Mouse (Mus musculus) heart, embryonic 10.5 days (tissue): ENCODE measurements around the gene Narfl. TPM values are rescaled to one million over a fixed set of nuclear protein-coding genes. Genes with fewer than 3 reads are reported as not detected.

ENCODE experiments used
- DNase-seq: peaks from one replicate; pipeline ENCODE4 v3.0.0-alpha.2; 2017; ENCODE audit warnings: low spot score
- H3K27ac ChIP-seq: fragments of 300-500 bp; sonication (generic); 2 replicates; pipeline ENCODE4 v1.5.1; 2016; ENCODE audit warnings: mild to moderate bottlenecking
- H3K27me3 ChIP-seq: fragments of 300-500 bp; sonication (generic); 2 replicates; pipeline ENCODE4 v1.6.1; 2016; ENCODE audit warnings: mild to moderate bottlenecking; ENCODE audit not compliant: poor library complexity, insufficient read depth, severe bottlenecking
- H3K36me3 ChIP-seq: fragments of 300-500 bp; sonication (generic); 2 replicates; pipeline ENCODE4 v1.6.1; 2016; ENCODE audit warnings: mild to moderate bottlenecking, moderate library complexity
- H3K4me1 ChIP-seq: fragments of 300-500 bp; sonication (generic); 2 replicates; pipeline ENCODE4 v1.6.1; 2016; ENCODE audit warnings: mild to moderate bottlenecking
- H3K4me3 ChIP-seq: fragments of 300-500 bp; sonication (generic); 2 replicates; pipeline ENCODE4 v1.5.1; 2016; ENCODE audit warnings: mild to moderate bottlenecking, moderate library complexity
- H3K9me3 ChIP-seq: fragments of 300-500 bp; sonication (generic); 2 replicates; pipeline ENCODE4 v1.6.1; 2016; ENCODE audit warnings: mild to moderate bottlenecking, moderate library complexity
- WGBS: fragments of 180-500 bp; shearing (Covaris S2); methylation state at CpG from one replicate; pipeline ENCODE4 v1.1.7; 2016; 5-methylcytosine and 5-hydroxymethylcytosine counted together
- polyA plus RNA-seq: library from polyadenylated mRNA; unstranded; fragments of >200 nt; fragmentation: Nextera tagmentation; extraction: Ambion mirVana; gene quantifications from 2 replicates; pipeline ENCODE4 v1.2.1, GENCODE M21; 2016

The Narfl gene
- polyA plus RNA-seq, 1 experiment from 2014 or later, result 33.5 TPM

DNA sequence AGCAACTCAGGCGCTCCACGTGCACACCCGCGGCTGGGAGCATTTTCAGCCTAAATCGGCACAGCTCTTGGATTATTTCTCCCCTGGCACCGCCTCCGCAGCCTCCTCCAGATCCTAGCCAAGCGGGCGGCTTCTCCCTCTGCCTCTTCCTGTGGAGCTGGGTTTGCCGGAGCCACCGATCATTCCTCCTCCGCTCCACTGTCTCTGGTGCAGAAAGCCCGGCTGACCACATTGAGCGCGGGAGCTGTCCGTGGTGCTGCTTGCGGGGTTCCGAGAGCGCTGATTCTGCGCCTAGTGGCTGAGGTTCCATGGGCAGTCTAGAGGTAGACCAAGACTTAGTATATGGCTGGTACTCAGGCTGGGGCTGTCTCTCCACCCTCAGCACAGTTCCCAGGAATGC is 39.9 kb downstream of the Narfl start:
- Histone ChIP-seq H3K36me3 (no peaks in the 10 kb centered on the region), H3K4me1 (peaks cover 21% of the 10 kb centered on the region), H3K27ac (no peak overlapping the region), H3K9me3 (no peaks in the 10 kb centered on the region), H3K4me3 (0 out of 2 replicates have a peak overlapping the region, but pooled peaks have one; percentile 9), H3K27me3 (peaks cover 88% of the 10 kb centered on the region)
- WGBS, result 1% methylated on average over 20 of the region's 20 CpGs
- peak; percentile 92 for DNase-seq

DNA sequence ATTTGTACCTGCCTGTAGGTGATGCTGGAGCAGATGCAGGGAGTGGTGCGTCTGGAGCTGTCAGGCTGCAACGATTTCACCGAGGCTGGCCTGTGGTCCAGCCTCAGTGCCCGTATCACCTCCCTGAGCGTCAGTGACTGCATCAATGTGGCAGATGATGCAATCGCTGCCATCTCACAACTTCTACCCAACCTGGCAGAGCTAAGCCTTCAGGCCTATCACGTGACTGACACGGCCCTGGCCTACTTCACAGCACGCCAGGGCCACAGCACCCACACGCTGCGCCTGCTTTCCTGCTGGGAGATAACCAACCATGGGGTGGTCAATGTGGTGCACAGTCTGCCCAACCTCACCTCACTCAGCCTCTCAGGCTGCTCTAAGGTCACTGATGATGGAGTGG is 44.1 kb downstream of the Narfl start:
- no peaks in the 10 kb centered on the region for H3K36me3 ChIP-seq
- H3K9me3 ChIP-seq, result no peaks in the 10 kb centered on the region
- no peak overlapping the region for H3K27ac ChIP-seq
- 75% methylated on average over 11 of the region's 11 CpGs for WGBS
- H3K4me3 ChIP-seq, result no peak overlapping the region
- no peak for DNase-seq
- peaks cover 14% of the 10 kb centered on the region for H3K4me1 ChIP-seq
- H3K27me3 ChIP-seq, result peaks cover 86% of the 10 kb centered on the region

DNA sequence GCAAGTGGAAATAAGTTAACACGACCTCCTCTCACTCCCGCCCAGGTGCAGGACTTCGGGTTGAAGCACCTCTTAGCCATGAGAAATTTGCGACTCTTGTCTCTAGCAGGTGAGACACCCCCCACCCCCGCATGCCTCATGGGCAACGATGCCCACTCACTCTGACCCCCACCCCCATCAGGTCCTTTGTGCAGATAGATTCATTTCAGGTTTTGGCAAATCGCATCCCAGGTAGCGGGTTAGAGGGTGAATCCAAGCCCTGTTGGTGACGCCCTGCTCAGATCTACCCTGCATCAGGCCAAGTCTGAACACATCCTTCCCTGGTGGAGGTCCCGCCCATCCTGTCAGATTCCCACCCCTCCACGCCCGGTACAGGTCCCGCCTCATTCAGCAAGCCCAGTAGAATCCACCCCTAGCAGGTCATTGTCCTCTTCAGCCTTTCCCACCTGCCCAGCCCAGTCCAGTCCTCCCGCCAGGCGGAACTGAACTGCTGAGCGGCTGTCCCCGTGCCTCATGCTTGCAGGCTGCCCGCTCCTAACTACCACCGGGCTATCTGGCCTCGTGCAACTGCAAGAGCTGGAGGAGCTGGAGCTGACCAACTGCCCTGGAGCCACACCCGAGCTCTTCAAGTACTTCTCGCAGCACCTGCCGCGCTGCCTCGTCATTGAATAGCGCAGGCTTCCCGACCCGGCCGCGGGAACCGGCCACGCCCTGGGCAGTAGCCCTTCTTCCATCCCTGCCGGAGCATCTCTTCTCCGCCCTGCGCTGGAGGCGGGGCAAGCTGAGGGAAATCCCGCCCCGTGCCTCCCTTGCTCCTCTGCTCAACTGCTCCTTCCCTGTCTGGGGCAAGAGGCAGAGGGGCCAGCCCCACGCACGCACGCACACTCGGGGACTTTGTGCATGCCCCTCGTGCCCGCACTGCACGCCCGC is 45.5 kb downstream of the Narfl start:
- H3K9me3 ChIP-seq, result no peaks in the 10 kb centered on the region
- WGBS, result 5% methylated on average over 46 of the region's 46 CpGs
- no peak overlapping the region for H3K27ac ChIP-seq
- H3K36me3 ChIP-seq, result no peaks in the 10 kb centered on the region
- peak overlapping the region; percentile 34 for H3K4me3 ChIP-seq
- peaks cover 14% of the 10 kb centered on the region for H3K4me1 ChIP-seq
- H3K27me3 ChIP-seq, result peaks cover 76% of the 10 kb centered on the region
- DNase-seq, result no peak

DNA sequence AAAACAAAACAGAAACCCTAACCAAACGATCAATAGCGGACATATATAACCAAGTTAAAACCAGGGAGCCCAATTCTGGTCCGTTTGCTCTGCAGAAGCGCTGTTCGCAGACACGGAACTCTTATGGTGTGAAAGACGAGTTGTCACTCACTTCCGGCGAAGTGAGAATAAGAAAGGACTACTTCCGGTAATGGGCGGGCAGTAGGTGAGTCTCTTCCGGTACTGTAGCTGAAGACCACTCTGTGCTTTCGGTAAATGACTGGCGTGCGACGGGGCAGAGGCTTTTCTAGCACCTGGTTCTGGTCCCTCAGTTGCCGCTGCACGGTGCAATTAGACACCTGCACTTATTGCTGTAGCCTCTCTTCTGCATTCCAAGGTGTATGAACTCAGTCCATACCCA is 49.9 kb downstream of the Narfl start, which contains the start of gene Wdr24:
Gene Wdr24, plus strand, starts transcription at position 176 of the 400 bp plus-strand sequence.
- Histone ChIP-seq H3K4me1 (peaks cover 57% of the 10 kb centered on the region), H3K9me3 (no peaks in the 10 kb centered on the region), H3K36me3 (peaks cover 32% of the 10 kb centered on the region), H3K27ac (peak within 1 kb of the TSS; percentile 87), H3K4me3 (peak within 1 kb of the TSS; percentile 76), H3K27me3 (peaks cover 42% of the 10 kb centered on the region)
- no peak for DNase-seq
- under 1% methylated on average over 18 of the region's 18 CpGs for WGBS

DNA sequence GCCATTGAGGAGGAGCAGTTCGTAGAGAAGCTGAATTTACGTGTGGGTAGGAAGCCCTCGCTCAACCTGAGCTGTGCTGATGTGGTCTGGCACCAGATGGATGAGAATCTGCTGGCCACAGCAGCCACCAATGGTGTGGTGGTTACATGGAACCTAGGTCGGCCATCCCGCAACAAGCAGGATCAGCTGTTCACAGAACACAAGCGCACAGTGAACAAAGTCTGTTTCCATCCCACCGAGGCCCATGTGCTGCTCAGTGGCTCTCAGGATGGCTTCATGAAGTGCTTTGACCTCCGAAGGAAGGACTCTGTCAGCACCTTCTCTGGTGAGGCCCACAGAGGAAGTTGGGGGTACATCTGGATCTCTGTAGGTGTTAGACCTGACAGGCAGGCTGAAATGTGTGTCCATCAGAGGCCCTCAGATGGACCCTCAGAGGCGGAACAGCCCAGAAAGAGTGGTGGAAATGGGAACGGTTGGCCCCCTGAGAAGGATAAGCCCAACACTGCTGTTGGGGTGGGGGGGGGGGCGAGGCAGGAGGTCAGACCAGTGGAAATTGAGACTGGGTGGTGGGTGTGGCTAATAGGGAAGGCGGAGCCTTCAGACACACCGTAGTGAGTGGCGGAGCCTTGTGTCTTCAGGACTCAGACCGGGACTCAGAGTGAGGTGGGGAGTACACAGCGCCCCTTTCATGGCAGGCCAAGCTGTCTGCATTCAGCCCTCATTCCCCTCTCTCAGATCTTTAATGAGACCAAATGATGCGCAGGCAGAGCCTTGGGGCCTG is 51.0 kb downstream of the Narfl start:
- H3K27ac ChIP-seq, result no peak overlapping the region
- 66% methylated on average over 17 of the region's 17 CpGs for WGBS
- no peak for DNase-seq
- H3K36me3 ChIP-seq, result peaks cover 32% of the 10 kb centered on the region
- no peaks in the 10 kb centered on the region for H3K9me3 ChIP-seq
- peaks cover 59% of the 10 kb centered on the region for H3K4me1 ChIP-seq
- H3K27me3 ChIP-seq, result peaks cover 31% of the 10 kb centered on the region
- H3K4me3 ChIP-seq, result peak overlapping the region; percentile 76

DNA sequence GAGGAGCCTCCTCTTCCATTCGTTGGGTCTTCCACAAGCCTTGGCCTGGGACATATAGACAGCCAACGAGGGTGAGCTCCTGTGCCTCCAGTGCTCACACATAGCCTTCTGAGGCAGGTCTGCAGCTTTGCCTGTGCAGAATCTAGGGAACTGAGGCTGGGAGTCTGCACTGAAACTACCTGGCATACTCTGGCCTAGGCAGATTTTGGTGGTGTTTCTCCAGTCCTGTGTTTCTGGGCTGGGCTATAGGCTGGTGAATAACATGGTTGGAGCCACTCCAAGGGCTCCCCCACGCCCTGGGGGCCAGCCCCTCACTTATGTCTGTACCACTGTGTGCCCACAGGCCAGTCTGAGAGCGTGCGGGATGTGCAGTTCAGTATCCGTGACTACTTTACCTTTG is 51.7 kb downstream of the Narfl start:
- H3K36me3 ChIP-seq, result peaks cover 39% of the 10 kb centered on the region
- no peak for DNase-seq
- H3K27me3 ChIP-seq, result peaks cover 24% of the 10 kb centered on the region
- 90% methylated on average over 6 of the region's 6 CpGs for WGBS
- no peak overlapping the region for H3K27ac ChIP-seq
- H3K4me3 ChIP-seq, result 0 out of 2 replicates have a peak overlapping the region, but pooled peaks have one; percentile 76
- peaks cover 64% of the 10 kb centered on the region for H3K4me1 ChIP-seq
- no peaks in the 10 kb centered on the region for H3K9me3 ChIP-seq

DNA sequence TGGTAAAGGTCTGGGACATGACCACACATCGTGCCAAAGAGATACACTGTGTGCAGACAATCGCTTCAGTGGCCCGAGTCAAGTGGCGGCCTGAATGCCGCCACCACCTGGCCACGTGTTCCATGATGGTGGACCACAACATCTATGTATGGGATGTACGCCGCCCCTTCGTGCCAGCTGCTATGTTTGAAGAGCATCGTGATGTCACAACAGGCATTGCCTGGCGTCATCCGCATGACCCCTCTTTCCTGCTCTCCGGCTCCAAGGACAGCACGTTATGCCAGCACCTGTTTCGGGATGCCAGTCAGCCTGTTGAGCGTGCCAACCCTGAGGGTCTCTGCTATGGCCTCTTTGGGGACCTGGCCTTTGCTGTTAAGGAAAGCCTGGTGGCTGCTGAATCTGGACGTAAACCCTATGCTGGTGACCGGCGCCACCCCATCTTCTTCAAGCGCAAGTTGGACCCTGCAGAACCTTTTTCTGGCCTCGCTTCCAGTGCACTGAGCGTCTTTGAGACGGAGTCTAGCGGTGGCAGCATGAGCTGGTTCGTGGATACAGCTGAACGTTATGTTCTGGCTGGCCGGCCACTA is 52.5 kb downstream of the Narfl start:
- Histone ChIP-seq H3K4me3 (no peak overlapping the region), H3K9me3 (no peaks in the 10 kb centered on the region), H3K27ac (no peak overlapping the region), H3K27me3 (peaks cover 16% of the 10 kb centered on the region; the same call in 1 of the 2 replicates), H3K4me1 (peaks cover 72% of the 10 kb centered on the region), H3K36me3 (peaks cover 47% of the 10 kb centered on the region)
- WGBS, result 95% methylated on average over 27 of the region's 27 CpGs
- DNase-seq, result no peak

DNA sequence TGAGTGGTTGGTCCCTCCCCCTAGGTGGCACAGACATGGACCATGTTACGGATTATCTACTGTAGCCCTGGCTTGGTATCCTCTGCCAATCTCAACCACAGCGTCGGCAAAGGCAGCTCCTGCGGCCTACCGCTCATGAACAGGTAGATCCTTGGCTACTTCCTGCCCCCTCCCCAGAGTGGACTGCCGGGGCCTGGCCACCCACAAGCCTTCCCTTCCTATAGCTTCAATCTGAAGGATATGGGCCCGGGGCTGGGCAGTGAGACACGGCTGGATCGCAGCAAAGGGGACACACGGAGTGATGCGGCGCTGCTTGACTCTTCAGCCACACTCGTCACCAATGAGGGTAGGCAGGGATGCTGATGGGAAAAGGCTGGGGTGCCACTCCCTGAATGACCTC is 53.4 kb downstream of the Narfl start:
- H3K4me3 ChIP-seq, result no peak overlapping the region
- DNase-seq, result no peak
- H3K9me3 ChIP-seq, result no peaks in the 10 kb centered on the region
- peaks cover 8% of the 10 kb centered on the region; the same call in 1 of the 2 replicates for H3K27me3 ChIP-seq
- no peak overlapping the region for H3K27ac ChIP-seq
- H3K4me1 ChIP-seq, result peaks cover 81% of the 10 kb centered on the region
- H3K36me3 ChIP-seq, result peaks cover 55% of the 10 kb centered on the region
- WGBS, result 93% methylated on average over 13 of the region's 13 CpGs

DNA sequence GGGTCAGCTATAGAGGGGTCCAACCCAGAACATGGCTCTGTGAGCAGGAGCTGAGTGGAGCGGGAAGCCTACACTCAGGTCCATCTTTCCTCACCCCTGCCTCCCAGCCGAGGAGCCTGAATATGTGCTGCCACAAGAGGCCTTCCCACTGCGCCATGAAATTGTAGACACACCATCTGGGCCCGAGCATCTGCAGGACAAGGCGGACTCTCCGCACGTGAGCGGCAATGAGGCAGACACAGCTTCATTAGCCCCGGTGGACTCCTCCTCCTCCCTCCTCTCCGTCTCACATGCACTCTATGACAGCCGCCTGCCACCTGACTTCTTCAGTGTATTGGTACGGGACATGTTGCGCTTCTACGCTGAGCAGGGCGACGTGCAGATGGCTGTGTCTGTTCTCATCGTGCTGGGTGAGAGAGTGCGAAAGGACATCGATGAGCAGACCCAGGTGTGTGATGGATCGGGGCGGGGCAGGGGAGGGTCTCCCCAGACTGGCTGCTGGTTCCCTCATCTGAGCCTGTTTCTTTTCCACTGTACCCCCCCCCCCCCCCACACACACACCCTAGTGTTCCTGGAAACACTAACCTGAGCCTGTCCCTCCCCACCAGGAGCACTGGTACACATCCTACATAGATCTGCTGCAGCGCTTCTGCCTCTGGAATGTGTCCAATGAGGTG is 54.1 kb downstream of the Narfl start:
- WGBS, result 93% methylated on average over 22 of the region's 22 CpGs
- DNase-seq, result no peak
- no peaks in the 10 kb centered on the region for H3K9me3 ChIP-seq
- H3K27me3 ChIP-seq, result peaks cover 2% of the 10 kb centered on the region; the same call in 1 of the 2 replicates
- H3K4me1 ChIP-seq, result peaks cover 82% of the 10 kb centered on the region
- H3K4me3 ChIP-seq, result peak overlapping the region; percentile 86; the same call in 1 of the 2 replicates
- H3K27ac ChIP-seq, result no peak overlapping the region
- H3K36me3 ChIP-seq, result peaks cover 55% of the 10 kb centered on the region

DNA sequence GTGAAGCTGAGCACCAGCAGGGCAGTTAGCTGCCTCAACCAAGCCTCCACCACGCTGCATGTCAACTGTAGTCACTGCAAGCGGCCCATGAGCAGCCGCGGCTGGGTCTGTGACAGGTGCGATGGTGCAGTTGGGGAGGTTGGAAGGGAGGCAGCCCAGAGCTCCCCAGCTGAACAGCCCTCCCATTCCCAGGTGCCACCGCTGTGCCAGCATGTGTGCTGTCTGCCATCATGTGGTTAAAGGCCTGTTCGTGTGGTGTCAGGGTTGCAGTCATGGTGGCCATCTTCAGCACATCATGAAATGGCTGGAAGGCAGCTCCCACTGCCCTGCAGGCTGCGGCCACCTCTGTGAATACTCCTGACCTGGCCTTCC is 54.6 kb downstream of the Narfl start:
- Histone ChIP-seq H3K27me3 (no peaks in the 10 kb centered on the region), H3K4me3 (peak overlapping the region; percentile 86), H3K36me3 (peaks cover 55% of the 10 kb centered on the region), H3K9me3 (no peaks in the 10 kb centered on the region), H3K4me1 (peaks cover 82% of the 10 kb centered on the region), H3K27ac (peak overlapping the region; percentile 93)
- DNase-seq, result no peak
- WGBS, result 85% methylated on average over 8 of the region's 8 CpGs

DNA sequence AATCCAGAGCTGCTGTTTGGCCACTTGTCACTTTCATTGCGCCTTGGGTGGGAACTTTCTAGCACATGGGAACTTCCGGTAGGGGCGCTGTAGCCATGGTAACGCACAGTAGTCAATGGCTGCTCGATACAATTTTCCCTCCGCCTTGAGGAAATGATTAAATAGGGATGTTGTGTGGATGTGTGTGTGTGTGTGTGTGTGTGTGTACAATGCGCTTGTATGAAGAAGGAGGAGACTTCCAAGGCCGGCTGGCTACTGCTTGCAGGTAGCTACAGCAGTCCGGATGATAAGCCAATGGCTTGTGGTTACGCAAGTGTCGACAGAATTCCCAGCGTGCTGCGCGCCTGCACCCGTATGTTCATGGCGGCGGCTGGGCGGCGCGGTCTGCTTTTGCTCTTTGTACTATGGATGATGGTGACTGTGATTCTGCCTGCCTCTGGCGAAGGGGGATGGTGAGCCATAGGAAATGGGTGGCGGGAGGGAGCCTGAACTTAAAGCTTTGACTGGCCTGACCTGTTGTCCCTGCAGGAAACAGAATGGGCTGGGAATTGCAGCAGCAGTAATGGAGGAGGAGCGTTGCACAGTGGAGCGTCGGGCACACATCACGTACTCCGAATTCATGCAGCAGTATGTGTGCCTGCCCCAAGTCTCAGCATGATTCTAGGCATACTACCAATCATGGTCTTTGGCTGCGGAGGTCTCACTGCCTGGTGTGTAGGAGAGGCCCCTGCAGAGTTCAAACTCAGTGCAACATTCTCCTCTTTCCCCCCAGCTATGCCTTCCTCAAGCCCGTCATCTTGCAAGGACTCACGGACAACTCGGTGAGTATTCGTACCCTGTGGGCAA is 55.4 kb downstream of the Narfl start, which contains the start of gene Jmjd8:
Gene Jmjd8, plus strand, starts transcription at position 156 of the 846 bp plus-strand sequence.
- peaks cover 55% of the 10 kb centered on the region for H3K36me3 ChIP-seq
- peak within 1 kb of the TSS; percentile 86 for H3K4me3 ChIP-seq
- H3K9me3 ChIP-seq, result no peaks in the 10 kb centered on the region
- peak within 1 kb of the TSS; percentile 93 for H3K27ac ChIP-seq
- H3K27me3 ChIP-seq, result no peaks in the 10 kb centered on the region
- whole genome bisulfite sequencing, result under 1% methylated on average over 32 of the region's 32 CpGs
- peaks cover 84% of the 10 kb centered on the region for H3K4me1 ChIP-seq
- peak; percentile 94 for DNase-seq
